Mouse (Mus musculus): ENCODE data around the gene Tbx4.
A peak's percentile ranks its signal among the peaks of the same experiment; 100 is the strongest.

Gene Tbx4

GRCm38 (mm10) chr11:85885665-85886428, at the start of gene Tbx4:
Gene Tbx4, plus strand, starts transcription at chr11:85886422.
- DNase-seq (ENCODE audit: low spot score), result no peak

GRCm38 (mm10) chr11:85836523-85837290, 49.5 kb upstream of the Tbx4 start:
- DNase-seq (ENCODE audit: low spot score), result no peak

- DNase-seq (ENCODE audit: low spot score), result no peak
Measured at GRCm38 (mm10) chr11:85837291-85837647, 49.0 kb upstream of the Tbx4 start.

GRCm38 (mm10) chr11:85837648-85838423, 48.4 kb upstream of the Tbx4 start:
- no peak for DNase-seq (ENCODE audit: low spot score)

- no peak for DNase-seq (ENCODE audit: low spot score)
Measured at GRCm38 (mm10) chr11:85838424-85839257, 47.6 kb upstream of the Tbx4 start.

GRCm38 (mm10) chr11:85839258-85840030, 46.8 kb upstream of the Tbx4 start:
- DNase-seq (ENCODE audit: low spot score), result no peak

GRCm38 (mm10) chr11:85840031-85840802, 46.0 kb upstream of the Tbx4 start:
- no peak for DNase-seq (ENCODE audit: low spot score)

GRCm38 (mm10) chr11:85840803-85841145, 45.4 kb upstream of the Tbx4 start:
- no peak for DNase-seq (ENCODE audit: low spot score)

GRCm38 (mm10) chr11:85841211-85841681, 45.0 kb upstream of the Tbx4 start:
- DNase-seq (ENCODE audit: low spot score), result no peak

- DNase-seq (ENCODE audit: low spot score), result peak; percentile 50
Measured at GRCm38 (mm10) chr11:85841980-85842379, 44.2 kb upstream of the Tbx4 start.

- DNase-seq (ENCODE audit: low spot score), result no peak
Measured at GRCm38 (mm10) chr11:85842596-85843346, 43.5 kb upstream of the Tbx4 start.

- peak; percentile 58 for DNase-seq (ENCODE audit: low spot score)
Measured at GRCm38 (mm10) chr11:85843347-85843692, 42.9 kb upstream of the Tbx4 start.

- peak; percentile 37 for DNase-seq (ENCODE audit: low spot score)
Measured at GRCm38 (mm10) chr11:85844144-85844965, 41.9 kb upstream of the Tbx4 start.

- no peak for DNase-seq (ENCODE audit: low spot score)
Measured at GRCm38 (mm10) chr11:85844971-85845370, 41.3 kb upstream of the Tbx4 start.

GRCm38 (mm10) chr11:85845921-85846320, 40.3 kb upstream of the Tbx4 start:
- no peak for DNase-seq (ENCODE audit: low spot score)

GRCm38 (mm10) chr11:85846509-85846908, 39.7 kb upstream of the Tbx4 start:
- no peak for DNase-seq (ENCODE audit: low spot score)

- peak; percentile 37 for DNase-seq (ENCODE audit: low spot score)
Measured at GRCm38 (mm10) chr11:85849037-85849436, 37.2 kb upstream of the Tbx4 start.

- no peak for DNase-seq (ENCODE audit: low spot score)
Measured at GRCm38 (mm10) chr11:85850233-85850632, 36.0 kb upstream of the Tbx4 start, which contains the start of gene Gm11444. Gene Gm11444, minus strand, starts transcription at chr11:85850333.

Measured in T-cell, adult 2 months (primary cell).